Mouse (Mus musculus) monocyte, adult 2 months (primary cell): ENCODE measurements around the gene Slc13a1.

Experiments
- DNase-seq, 2 experiments: peaks; one replicate each; pipeline ENCODE4 v3.0.0; 2022; ENCODE audit warnings: low spot score in 2 of 2, low read depth in 1 of 2

Slc13a1 gene

GRCm38 (mm10) chr6:24097400-24097799 is 70.5 kb downstream of the Slc13a1 start:
- no peak for DNase-seq

GRCm38 (mm10) chr6:24076089-24076488 is 91.8 kb downstream of the Slc13a1 start:
- DNase-seq = no peak

GRCm38 (mm10) chr6:24072804-24073203 is 95.1 kb downstream of the Slc13a1 start:
- DNase-seq = no peak

GRCm38 (mm10) chr6:24059754-24060153 is 108.1 kb downstream of the Slc13a1 start:
- DNase-seq = no peak

- no peak for DNase-seq
These were observed 112.8 kb downstream of the Slc13a1 start for GRCm38 (mm10) chr6:24055086-24055485.

- no peak for DNase-seq
These were observed 113.7 kb downstream of the Slc13a1 start for GRCm38 (mm10) chr6:24054086-24054710.

GRCm38 (mm10) chr6:24047014-24047770 is 120.7 kb downstream of the Slc13a1 start:
- no peak for DNase-seq

GRCm38 (mm10) chr6:24043496-24043895 is 124.4 kb downstream of the Slc13a1 start:
- DNase-seq = no peak
